Mouse (Mus musculus): ENCODE measurements at regions not wholly inside any gene's neighbourhood (a gene's known extent, or its start where the extent isn't known, plus 50 kb on each side); places are given as distances from the start of the nearest gene placed in this dataset.

GRCm38 (mm10) chr10:99531104-99531503, 228.4 kb downstream of the Csl start:
- Histone ChIP-seq H3K27ac (ENCODE audit: control insufficient read depth, insufficient read depth, low read depth, low read length) (no peak overlapping the region), H3K27me3 (ENCODE audit: control insufficient read depth, insufficient read depth, low read length) (no peaks in the 10 kb centered on the region), H3K4me1 (ENCODE audit: control insufficient read depth, insufficient read depth, low read length) (no peaks in the 10 kb centered on the region), H3K4me3 (ENCODE audit: control insufficient read depth, low read depth, low read length) (no peak overlapping the region), H3K36me3 (ENCODE audit: control insufficient read depth, insufficient read depth, low read length) (no peaks in the 10 kb centered on the region)
- no peak for TF ChIP-seq CTCF (IDR thresholded peaks at IDR 0.05; ENCODE audit: control insufficient read depth, insufficient read depth, insufficient replicate concordance, low read depth, low read length)
- no peak for TF ChIP-seq POLR2A (IDR thresholded peaks at IDR 0.05; ENCODE audit: control insufficient read depth, low read depth, low read length)

GRCm38 (mm10) chr10:99531556-99531955, 227.9 kb downstream of the Csl start:
- no peaks in the 10 kb centered on the region for H3K4me1 ChIP-seq (ENCODE audit: control insufficient read depth, insufficient read depth, low read length)
- H3K4me3 ChIP-seq (ENCODE audit: control insufficient read depth, low read depth, low read length) = no peak overlapping the region
- no peak for TF ChIP-seq CTCF (IDR thresholded peaks at IDR 0.05; ENCODE audit: control insufficient read depth, insufficient read depth, insufficient replicate concordance, low read depth, low read length)
- no peak for TF ChIP-seq POLR2A (IDR thresholded peaks at IDR 0.05; ENCODE audit: control insufficient read depth, low read depth, low read length)
- no peaks in the 10 kb centered on the region for H3K36me3 ChIP-seq (ENCODE audit: control insufficient read depth, insufficient read depth, low read length)
- H3K27me3 ChIP-seq (ENCODE audit: control insufficient read depth, insufficient read depth, low read length) = no peaks in the 10 kb centered on the region
- H3K27ac ChIP-seq (ENCODE audit: control insufficient read depth, insufficient read depth, low read depth, low read length) = no peak overlapping the region

GRCm38 (mm10) chr10:99531992-99532391, 227.5 kb downstream of the Csl start:
- H3K27me3 ChIP-seq (ENCODE audit: control insufficient read depth, insufficient read depth, low read length) = no peaks in the 10 kb centered on the region
- H3K27ac ChIP-seq (ENCODE audit: control insufficient read depth, insufficient read depth, low read depth, low read length) = no peak overlapping the region
- no peaks in the 10 kb centered on the region for H3K4me1 ChIP-seq (ENCODE audit: control insufficient read depth, insufficient read depth, low read length)
- no peak overlapping the region for H3K4me3 ChIP-seq (ENCODE audit: control insufficient read depth, low read depth, low read length)
- TF ChIP-seq CTCF (IDR thresholded peaks at IDR 0.05; ENCODE audit: control insufficient read depth, insufficient read depth, insufficient replicate concordance, low read depth, low read length) (no peak), POLR2A (IDR thresholded peaks at IDR 0.05; ENCODE audit: control insufficient read depth, low read depth, low read length) (no peak)
- no peaks in the 10 kb centered on the region for H3K36me3 ChIP-seq (ENCODE audit: control insufficient read depth, insufficient read depth, low read length)

GRCm38 (mm10) chr10:99532697-99533119, 226.8 kb downstream of the Csl start:
- Histone ChIP-seq H3K27me3 (ENCODE audit: control insufficient read depth, insufficient read depth, low read length) (no peaks in the 10 kb centered on the region), H3K36me3 (ENCODE audit: control insufficient read depth, insufficient read depth, low read length) (no peaks in the 10 kb centered on the region), H3K4me3 (ENCODE audit: control insufficient read depth, low read depth, low read length) (no peak overlapping the region), H3K4me1 (ENCODE audit: control insufficient read depth, insufficient read depth, low read length) (no peaks in the 10 kb centered on the region), H3K27ac (ENCODE audit: control insufficient read depth, insufficient read depth, low read depth, low read length) (no peak overlapping the region)
- TF ChIP-seq POLR2A (IDR thresholded peaks at IDR 0.05; ENCODE audit: control insufficient read depth, low read depth, low read length) (no peak), CTCF (IDR thresholded peaks at IDR 0.05; ENCODE audit: control insufficient read depth, insufficient read depth, insufficient replicate concordance, low read depth, low read length) (no peak)

- no peak overlapping the region for H3K4me3 ChIP-seq (ENCODE audit: control insufficient read depth, low read depth, low read length)
- no peak for TF ChIP-seq CTCF (IDR thresholded peaks at IDR 0.05; ENCODE audit: control insufficient read depth, insufficient read depth, insufficient replicate concordance, low read depth, low read length)
- no peaks in the 10 kb centered on the region for H3K4me1 ChIP-seq (ENCODE audit: control insufficient read depth, insufficient read depth, low read length)
- H3K27me3 ChIP-seq (ENCODE audit: control insufficient read depth, insufficient read depth, low read length) = no peaks in the 10 kb centered on the region
- H3K36me3 ChIP-seq (ENCODE audit: control insufficient read depth, insufficient read depth, low read length) = no peaks in the 10 kb centered on the region
- no peak overlapping the region for H3K27ac ChIP-seq (ENCODE audit: control insufficient read depth, insufficient read depth, low read depth, low read length)
Observed at GRCm38 (mm10) chr10:99533468-99533867, 226.0 kb downstream of the Csl start.

GRCm38 (mm10) chr10:99534237-99534636, 225.2 kb downstream of the Csl start:
- Histone ChIP-seq H3K27ac (ENCODE audit: control insufficient read depth, insufficient read depth, low read depth, low read length) (no peak overlapping the region), H3K36me3 (ENCODE audit: control insufficient read depth, insufficient read depth, low read length) (no peaks in the 10 kb centered on the region), H3K27me3 (ENCODE audit: control insufficient read depth, insufficient read depth, low read length) (no peaks in the 10 kb centered on the region), H3K4me3 (ENCODE audit: control insufficient read depth, low read depth, low read length) (no peak overlapping the region), H3K4me1 (ENCODE audit: control insufficient read depth, insufficient read depth, low read length) (no peaks in the 10 kb centered on the region)
- TF ChIP-seq CTCF (IDR thresholded peaks at IDR 0.05; ENCODE audit: control insufficient read depth, insufficient read depth, insufficient replicate concordance, low read depth, low read length) (no peak), POLR2A (IDR thresholded peaks at IDR 0.05; ENCODE audit: control insufficient read depth, low read depth, low read length) (no peak)

- Histone ChIP-seq H3K36me3 (ENCODE audit: control insufficient read depth, insufficient read depth, low read length) (no peaks in the 10 kb centered on the region), H3K4me3 (ENCODE audit: control insufficient read depth, low read depth, low read length) (no peak overlapping the region), H3K4me1 (ENCODE audit: control insufficient read depth, insufficient read depth, low read length) (no peaks in the 10 kb centered on the region), H3K27me3 (ENCODE audit: control insufficient read depth, insufficient read depth, low read length) (no peaks in the 10 kb centered on the region), H3K27ac (ENCODE audit: control insufficient read depth, insufficient read depth, low read depth, low read length) (no peak overlapping the region)
- TF ChIP-seq POLR2A (IDR thresholded peaks at IDR 0.05; ENCODE audit: control insufficient read depth, low read depth, low read length) (no peak), CTCF (IDR thresholded peaks at IDR 0.05; ENCODE audit: control insufficient read depth, insufficient read depth, insufficient replicate concordance, low read depth, low read length) (no peak)
Observed at GRCm38 (mm10) chr10:99538639-99539038, 220.8 kb downstream of the Csl start.

- no peak overlapping the region for H3K27ac ChIP-seq (ENCODE audit: control insufficient read depth, insufficient read depth, low read depth, low read length)
- no peaks in the 10 kb centered on the region for H3K36me3 ChIP-seq (ENCODE audit: control insufficient read depth, insufficient read depth, low read length)
Observed at GRCm38 (mm10) chr10:99552373-99552772, 207.1 kb downstream of the Csl start.

More at GRCm38 (mm10) chr10:99552373-99552772, 207.1 kb downstream of the Csl start:
- no peaks in the 10 kb centered on the region for H3K27me3 ChIP-seq (ENCODE audit: control insufficient read depth, insufficient read depth, low read length)
- H3K4me1 ChIP-seq (ENCODE audit: control insufficient read depth, insufficient read depth, low read length) = no peaks in the 10 kb centered on the region
- TF ChIP-seq POLR2A (IDR thresholded peaks at IDR 0.05; ENCODE audit: control insufficient read depth, low read depth, low read length) (no peak), CTCF (IDR thresholded peaks at IDR 0.05; ENCODE audit: control insufficient read depth, insufficient read depth, insufficient replicate concordance, low read depth, low read length) (no peak)
- no peak overlapping the region for H3K4me3 ChIP-seq (ENCODE audit: control insufficient read depth, low read depth, low read length)
